Mouse (Mus musculus): ENCODE measurements at regions not wholly inside any gene's neighbourhood (a gene's known extent, or its start where the extent isn't known, plus 50 kb on each side); places are given as distances from the start of the nearest gene placed in this dataset.
"Not testable (repeated sequence)": the region's sequence is repeated elsewhere in the genome, so short reads cannot be mapped to it uniquely, and the experiment has no call there.

GRCm38 (mm10) chr15:15082577-15083128 is 1645.9 kb upstream of the Cdh9 start:
- DNase-seq (ENCODE audit: low spot score in 2 of 2): no peak

DNA sequence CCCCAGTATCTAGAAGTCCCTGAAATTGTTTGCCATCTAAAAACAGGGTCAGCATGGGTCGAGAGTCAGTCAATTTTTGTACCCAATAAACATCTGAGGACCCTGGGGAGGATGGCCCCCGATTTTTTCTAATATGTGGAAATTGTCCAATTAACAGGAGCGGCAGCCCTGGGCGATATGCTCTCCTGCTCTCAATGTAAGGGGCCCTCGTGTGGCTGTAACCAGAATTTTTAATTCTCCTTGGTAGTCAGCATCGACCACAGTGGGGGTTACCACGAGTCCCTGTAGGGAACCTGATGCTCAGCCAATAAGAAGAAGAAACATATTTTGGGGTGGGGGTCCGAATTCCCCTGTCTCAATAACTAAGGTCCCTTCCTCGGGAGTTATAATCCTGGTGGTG is 1639.9 kb upstream of the Cdh9 start:
- DNase-seq (ENCODE audit: low spot score in 2 of 2): not testable (repeated sequence)

DNA sequence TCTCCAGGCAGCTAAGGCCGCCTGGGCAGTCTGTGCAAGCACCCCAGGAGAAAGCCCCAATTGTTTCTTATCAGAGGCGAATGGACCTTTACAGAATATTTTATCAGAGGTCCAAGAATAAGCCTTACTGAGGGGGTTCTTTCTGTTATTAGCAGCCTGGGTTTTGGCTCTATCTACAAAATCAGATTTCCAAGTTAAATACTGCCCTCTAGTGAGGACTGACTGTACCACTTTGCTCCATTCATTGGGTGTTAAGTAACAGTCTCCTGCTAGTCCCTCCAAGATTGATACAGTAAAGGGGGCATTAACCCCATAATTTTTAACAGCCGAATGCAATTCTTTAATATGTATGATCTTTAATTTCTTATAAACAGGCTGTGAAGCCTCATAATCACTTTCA is 1638.8 kb upstream of the Cdh9 start:
- DNase-seq (ENCODE audit: low spot score in 2 of 2): peak in 1 of 2 experiments; percentile 4

DNA sequence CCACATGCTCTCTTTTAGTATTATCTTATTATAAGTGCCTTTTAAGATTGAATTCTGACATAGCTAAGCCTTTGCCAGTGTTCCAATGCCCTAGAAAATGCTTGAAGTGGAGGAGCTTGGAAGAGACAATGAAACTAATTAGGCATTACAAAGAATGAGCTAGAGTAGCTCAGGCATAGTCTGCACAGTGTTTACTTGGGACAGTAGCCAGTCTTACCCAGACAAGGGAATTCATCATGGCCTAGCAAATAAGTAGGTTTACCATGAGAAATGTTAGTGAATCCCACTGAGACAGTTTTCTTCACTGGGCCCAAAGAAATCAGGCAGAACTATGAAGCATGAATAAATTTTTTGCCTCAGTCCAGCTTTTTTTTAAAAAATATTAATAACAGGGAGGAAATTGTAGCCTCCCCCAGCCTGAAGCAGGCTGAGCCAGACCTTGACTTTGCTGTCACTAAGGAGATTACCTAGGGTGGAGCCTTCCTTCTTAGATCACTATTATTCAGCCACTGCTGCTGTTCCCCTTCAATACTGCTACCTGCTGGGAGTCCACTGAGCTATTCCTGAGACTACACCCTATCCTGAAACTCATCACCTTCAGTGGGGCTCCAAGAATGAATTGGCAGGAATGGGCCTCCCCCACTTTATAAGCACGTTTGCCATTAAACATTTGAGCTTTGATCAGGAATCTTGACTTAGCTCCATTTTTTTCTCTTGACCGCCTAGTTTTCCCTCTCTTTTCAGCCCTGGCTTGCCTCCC is 1636.8 kb upstream of the Cdh9 start:
- no peak for DNase-seq (ENCODE audit: low spot score in 2 of 2)

DNA sequence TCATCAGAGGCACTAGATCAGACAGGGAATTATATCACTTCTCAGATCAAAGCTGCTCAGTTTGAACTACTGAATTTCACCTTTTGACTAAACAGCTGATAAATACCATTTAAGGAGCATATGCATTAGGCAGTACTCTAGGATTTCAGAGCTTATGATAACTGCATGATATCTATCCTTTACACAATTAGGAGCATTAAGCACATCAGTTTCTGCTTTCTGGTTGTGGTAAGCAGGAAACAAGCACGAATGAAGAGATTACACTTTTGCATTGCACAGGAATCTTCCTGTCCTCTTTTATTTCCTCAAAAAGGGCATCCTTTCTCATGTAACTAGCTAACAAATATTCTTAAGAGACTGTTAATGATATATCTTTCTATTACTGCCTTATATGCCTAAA is 1631.2 kb upstream of the Cdh9 start:
- DNase-seq (ENCODE audit: low spot score in 2 of 2): no peak

- no peak for DNase-seq (ENCODE audit: low spot score in 2 of 2)
These were observed 1626.4 kb upstream of the Cdh9 start for GRCm38 (mm10) chr15:15102185-15102584.

GRCm38 (mm10) chr15:15120109-15120508 is 1608.4 kb upstream of the Cdh9 start:
- DNase-seq (ENCODE audit: low spot score in 2 of 2): peak; percentile 15 to 68

GRCm38 (mm10) chr15:15148791-15149190 is 1579.8 kb upstream of the Cdh9 start:
- no peak for DNase-seq (ENCODE audit: low spot score in 2 of 2)

- no peak for DNase-seq (ENCODE audit: low spot score in 2 of 2)
These were observed 1573.1 kb upstream of the Cdh9 start for GRCm38 (mm10) chr15:15155422-15155821.

GRCm38 (mm10) chr15:15170387-15170786 is 1558.2 kb upstream of the Cdh9 start:
- no peak for DNase-seq (ENCODE audit: low spot score in 2 of 2)

DNA sequence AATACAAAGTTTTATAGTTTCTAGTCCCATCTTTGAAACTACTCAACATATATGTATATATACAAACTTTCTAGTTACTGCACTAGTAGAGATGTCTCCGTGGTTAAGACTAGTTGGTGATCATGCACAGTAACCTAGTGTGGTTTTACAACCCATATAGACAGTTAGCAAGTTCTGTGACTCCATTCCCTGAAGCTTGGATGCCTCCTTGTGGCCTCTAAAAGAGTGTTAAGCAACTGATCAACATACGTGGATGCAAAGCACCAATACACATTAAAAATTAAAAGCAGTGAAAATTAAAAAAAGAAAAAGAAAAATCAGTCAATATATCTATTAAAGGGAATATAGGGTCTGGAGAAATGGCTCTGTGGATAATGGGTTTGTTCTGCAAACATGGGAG is 1508.3 kb upstream of the Cdh9 start:
- no peak for DNase-seq (ENCODE audit: low spot score in 2 of 2)

DNA sequence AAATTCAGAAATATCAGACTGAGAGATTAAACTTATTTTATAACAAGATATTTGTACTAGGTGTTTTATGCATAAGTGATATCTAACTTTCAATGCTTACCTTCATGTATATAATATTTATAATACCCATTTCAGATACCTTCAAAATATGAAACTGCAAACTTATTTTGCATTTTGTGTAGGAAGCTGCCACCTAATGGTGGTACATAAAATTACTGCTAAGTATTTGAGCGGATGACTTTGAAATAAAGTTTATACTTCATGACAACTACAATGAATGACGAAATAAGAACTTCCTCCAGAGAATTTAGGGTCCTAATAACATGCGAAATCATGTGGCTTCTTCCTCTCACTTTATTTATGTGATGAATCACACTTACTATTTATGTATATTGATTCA is 1498.6 kb upstream of the Cdh9 start:
- DNase-seq (ENCODE audit: low spot score in 2 of 2): no peak

DNA sequence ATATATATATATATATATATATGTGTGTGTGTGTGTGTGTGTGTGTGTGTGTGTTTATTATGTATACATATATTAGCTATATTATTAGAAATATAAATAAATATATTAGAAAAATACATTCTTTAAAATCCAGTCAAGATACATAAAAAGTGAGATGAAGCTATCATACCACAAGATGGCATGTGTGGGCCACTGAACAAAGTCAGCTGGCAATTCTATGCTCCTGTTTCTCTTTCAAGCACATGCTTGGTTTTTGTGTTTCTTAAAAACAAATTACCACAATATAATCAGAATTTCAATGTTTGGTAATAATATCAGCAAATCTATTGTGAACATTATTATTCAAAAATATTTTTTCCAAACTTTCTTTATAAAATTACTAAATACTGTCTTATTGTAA is 1490.2 kb upstream of the Cdh9 start:
- DNase-seq (ENCODE audit: low spot score in 2 of 2): peak in 1 of 2 experiments; percentile 27

All from layer of hippocampus, postnatal 14 days (tissue).